Mouse (Mus musculus) G1E (cell line): ENCODE measurements around the gene Plcb1. TPM values are rescaled to one million over a fixed set of nuclear protein-coding genes. Genes with fewer than 3 reads are reported as not detected.

Source experiments
- ATAC-seq: 2 replicates; pipeline ENCODE4 v1.8.0; 2016; ENCODE audit warnings: mild to moderate bottlenecking; ENCODE audit not compliant: insufficient number of reproducible peaks, poor library complexity, low FRiP score, severe bottlenecking; ENCODE audit errors: extremely low read depth
- DNase-seq: peaks from one replicate; pipeline ENCODE4 v3.0.0; 2012; ENCODE audit warnings: low spot score
- H3K27me3 ChIP-seq: 2 replicates; pipeline ENCODE4 v1.6.1; 2012; ENCODE audit warnings: mild to moderate bottlenecking, low read length, inconsistent platforms; ENCODE audit not compliant: insufficient read depth
- H3K36me3 ChIP-seq: replicated peaks from 2 replicates; pipeline ENCODE3; 2012; ENCODE audit warnings: mild to moderate bottlenecking, inconsistent platforms
- H3K4me1 ChIP-seq: 2 replicates; pipeline ENCODE4 v1.6.1; 2012; ENCODE audit warnings: low read depth, low read length, inconsistent platforms, mixed read lengths; ENCODE audit not compliant: insufficient read depth
- H3K4me3 ChIP-seq: 2 replicates; pipeline ENCODE4 v1.5.1; 2012; ENCODE audit warnings: low read depth, mild to moderate bottlenecking, inconsistent platforms, low read length, moderate library complexity, mixed read lengths
- H3K9me3 ChIP-seq: replicated peaks from 2 replicates; pipeline ENCODE4 v1.6.1; 2012; ENCODE audit warnings: inconsistent platforms
- CTCF ChIP-seq: IDR thresholded peaks from 2 replicates; pipeline ENCODE4 v1.5.1; 2012; ENCODE audit warnings: low read depth, low read length, inconsistent platforms, mixed read lengths
- GATA1 ChIP-seq: IDR thresholded peaks from 2 replicates; pipeline ENCODE4 v1.6.1; 2012; ENCODE audit warnings: borderline replicate concordance, low read length, inconsistent platforms, mixed read lengths
- GATA2 ChIP-seq: IDR thresholded peaks from 2 replicates; pipeline ENCODE4 v1.6.1; 2012; ENCODE audit warnings: low read depth, low read length, inconsistent platforms, borderline replicate concordance
- POLR2AphosphoS5 ChIP-seq: IDR thresholded peaks from 2 replicates; pipeline ENCODE4 v1.6.1; 2012; ENCODE audit warnings: low read depth, low read length, inconsistent platforms; ENCODE audit not compliant: insufficient replicate concordance
- TAL1 ChIP-seq: conservative IDR thresholded peaks from 2 replicates; pipeline ENCODE4 v1.6.1; 2012; ENCODE audit warnings: low read depth, low read length, inconsistent platforms, mixed read lengths
- polyA plus RNA-seq: library from polyadenylated mRNA; stranded (reverse); fragments of >175 nt; gene quantifications from 2 replicates; pipeline ENCODE4 v1.2.3, GENCODE M21; 2012
- total RNA-seq, 2 experiments: library from RNA; stranded (forward) in 1 of 2; stranded (reverse) in 1 of 2; fragments of 200-1000 nt in 1 of 2; fragments of >200 nt in 1 of 2; fragmentation: Nextera tagmentation in 1 of 2; gene quantifications; 2 replicates each; pipeline ENCODE4 v1.2.3; 2014 to 2017

Plcb1 gene
- total and polyA plus RNA-seq, 3 experiments, result 0.16 TPM; not detected in 2

GRCm38 (mm10) chr2:135274949-135275348, 489.1 kb downstream of the Plcb1 start:
- no peak for ATAC-seq
- no peaks in the 10 kb centered on the region for H3K27me3 ChIP-seq
- no peak for DNase-seq
- H3K4me1 ChIP-seq, result no peaks in the 10 kb centered on the region
- no peaks in the 10 kb centered on the region for H3K36me3 ChIP-seq
- 0 out of 2 replicates have a peak, but pooled peaks cover 3% of the 10 kb centered on the region for H3K9me3 ChIP-seq
- TF ChIP-seq GATA1 (no peak), POLR2AphosphoS5 (no peak), GATA2 (no peak), CTCF (no peak), TAL1 (no peak)
- no peak overlapping the region for H3K4me3 ChIP-seq

DNA sequence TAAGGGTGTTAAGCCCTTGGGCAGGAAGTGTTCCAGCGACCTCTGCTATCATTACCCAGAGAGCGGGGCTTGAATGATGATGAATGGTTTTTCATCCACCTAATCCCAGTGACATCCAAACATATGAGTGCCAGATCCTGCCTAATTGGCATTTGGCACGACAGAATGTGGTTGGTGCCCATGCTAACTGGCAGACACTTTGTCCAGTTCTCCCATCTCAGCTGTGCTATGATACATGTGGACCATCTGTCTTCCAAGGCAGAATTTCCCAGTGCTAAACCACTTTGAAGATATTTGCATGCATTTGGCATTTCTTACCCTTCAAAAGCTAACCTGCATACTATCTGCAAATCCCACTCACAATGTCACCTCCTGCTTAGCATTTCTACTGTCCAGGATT, 492.6 kb downstream of the Plcb1 start:
- no peak for TF ChIP-seq TAL1
- no peak for TF ChIP-seq POLR2AphosphoS5
- TF ChIP-seq GATA1, result no peak
- TF ChIP-seq GATA2, result no peak
- TF ChIP-seq CTCF, result no peak
- Histone ChIP-seq H3K4me3 (no peak overlapping the region), H3K9me3 (0 out of 2 replicates have a peak, but pooled peaks cover 3% of the 10 kb centered on the region), H3K4me1 (no peaks in the 10 kb centered on the region), H3K27me3 (no peaks in the 10 kb centered on the region), H3K36me3 (no peaks in the 10 kb centered on the region)
- DNase-seq (no peak), ATAC-seq (no peak)

GRCm38 (mm10) chr2:135279026-135279425, 493.2 kb downstream of the Plcb1 start:
- Histone ChIP-seq H3K36me3 (no peaks in the 10 kb centered on the region), H3K27me3 (no peaks in the 10 kb centered on the region), H3K4me1 (no peaks in the 10 kb centered on the region), H3K4me3 (no peak overlapping the region), H3K9me3 (0 out of 2 replicates have a peak, but pooled peaks cover 3% of the 10 kb centered on the region)
- TF ChIP-seq POLR2AphosphoS5, result no peak
- no peak for TF ChIP-seq GATA2
- no peak for TF ChIP-seq TAL1
- TF ChIP-seq CTCF, result no peak
- TF ChIP-seq GATA1, result no peak
- DNase-seq, result no peak
- no peak for ATAC-seq

- Histone ChIP-seq H3K36me3 (no peaks in the 10 kb centered on the region), H3K4me3 (no peak overlapping the region), H3K27me3 (no peaks in the 10 kb centered on the region), H3K9me3 (no peaks in the 10 kb centered on the region), H3K4me1 (no peaks in the 10 kb centered on the region)
- TF ChIP-seq POLR2AphosphoS5 (no peak), GATA1 (no peak), TAL1 (no peak), CTCF (no peak), GATA2 (no peak)
- no peak; the same call in 1 of the 2 replicates for ATAC-seq
- no peak for DNase-seq
Observed at GRCm38 (mm10) chr2:135283783-135284182, 497.9 kb downstream of the Plcb1 start.

DNA sequence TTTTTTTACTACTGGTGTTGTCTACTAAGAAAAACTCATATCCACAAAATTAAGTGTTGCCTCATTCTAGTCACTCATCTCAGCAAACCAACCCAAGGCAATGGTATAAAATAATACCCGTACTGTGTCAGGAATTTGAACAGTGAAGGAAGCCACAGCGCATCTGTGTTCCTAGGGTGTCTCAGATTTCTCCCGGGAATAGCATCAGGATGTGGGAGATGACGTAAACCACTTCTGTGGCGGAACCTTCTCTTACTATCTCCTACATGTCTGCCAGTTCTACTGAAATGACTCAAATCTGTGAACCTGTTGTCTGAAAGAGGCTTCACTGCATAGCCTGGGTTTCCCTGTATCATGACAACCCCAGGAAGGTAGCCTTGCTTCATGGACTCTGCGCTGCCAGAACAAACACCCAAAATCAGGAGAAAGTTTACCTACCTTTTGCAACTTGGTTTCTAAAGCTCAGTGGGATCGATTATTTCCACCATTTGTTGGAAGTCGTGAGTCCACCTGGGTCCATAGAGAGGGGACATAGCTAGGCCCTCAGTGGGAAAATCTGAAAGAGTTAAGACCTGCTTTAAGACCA, 510.4 kb downstream of the Plcb1 start:
- Histone ChIP-seq H3K27me3 (no peaks in the 10 kb centered on the region), H3K9me3 (0 out of 2 replicates have a peak, but pooled peaks cover 2% of the 10 kb centered on the region), H3K4me1 (no peaks in the 10 kb centered on the region), H3K4me3 (no peak overlapping the region), H3K36me3 (no peaks in the 10 kb centered on the region)
- ATAC-seq, result no peak
- DNase-seq, result no peak
- TF ChIP-seq GATA2 (no peak), GATA1 (no peak), POLR2AphosphoS5 (no peak), TAL1 (no peak), CTCF (no peak)

GRCm38 (mm10) chr2:135300480-135300879, 514.6 kb downstream of the Plcb1 start:
- DNase-seq (no peak), ATAC-seq (no peak)
- Histone ChIP-seq H3K27me3 (no peaks in the 10 kb centered on the region), H3K4me1 (no peaks in the 10 kb centered on the region), H3K9me3 (0 out of 2 replicates have a peak, but pooled peaks cover 2% of the 10 kb centered on the region), H3K36me3 (no peaks in the 10 kb centered on the region), H3K4me3 (no peak overlapping the region)
- TF ChIP-seq CTCF, result no peak
- no peak for TF ChIP-seq GATA2
- no peak for TF ChIP-seq POLR2AphosphoS5
- TF ChIP-seq GATA1, result no peak
- TF ChIP-seq TAL1, result no peak
